Mouse (Mus musculus) hindbrain, embryonic 13.5 days (tissue): ENCODE measurements at regions not wholly inside any gene's neighbourhood (a gene's known extent, or its start where the extent isn't known, plus 50 kb on each side); places are given as distances from the start of the nearest gene placed in this dataset.

Source experiments
- ATAC-seq: fragments of 200-750 bp; cut with Nextera tagmentation; 2 replicates; pipeline ENCODE4 v1.8.0; 2017; ENCODE audit warnings: moderate TSS enrichment; ENCODE audit not compliant: low FRiP score
- H3K27ac ChIP-seq: fragments of 300-500 bp; sonication (generic); 2 replicates; pipeline ENCODE4 v1.5.1; 2015; ENCODE audit warnings: inconsistent platforms, mild to moderate bottlenecking, moderate library complexity
- H3K27me3 ChIP-seq: fragments of 300-500 bp; sonication (generic); 2 replicates; pipeline ENCODE4 v1.6.1; 2015; ENCODE audit warnings: mild to moderate bottlenecking, inconsistent platforms
- H3K36me3 ChIP-seq: fragments of 300-500 bp; sonication (generic); 2 replicates; pipeline ENCODE4 v1.6.1; 2015; ENCODE audit warnings: mild to moderate bottlenecking, inconsistent platforms
- H3K4me1 ChIP-seq: fragments of 300-500 bp; sonication (generic); replicated peaks from 2 replicates; pipeline ENCODE4 v1.6.1; 2015; ENCODE audit warnings: inconsistent platforms
- H3K4me2 ChIP-seq: fragments of 300-500 bp; sonication (generic); 2 replicates; pipeline ENCODE4 v1.6.1; 2015; ENCODE audit warnings: inconsistent platforms, mild to moderate bottlenecking, moderate library complexity
- H3K4me3 ChIP-seq: fragments of 300-500 bp; sonication (generic); 2 replicates; pipeline ENCODE4 v1.5.1; 2015; ENCODE audit warnings: mild to moderate bottlenecking, inconsistent platforms
- H3K9ac ChIP-seq: fragments of 300-500 bp; sonication (generic); 2 replicates; pipeline ENCODE4 v1.6.1; 2015; ENCODE audit warnings: mild to moderate bottlenecking, inconsistent platforms
- H3K9me3 ChIP-seq: fragments of 300-500 bp; sonication (generic); 2 replicates; pipeline ENCODE4 v1.6.1; 2016; ENCODE audit warnings: inconsistent platforms
- WGBS: fragments of 180-500 bp; shearing (Covaris S2); methylation state at CpG from one replicate; pipeline ENCODE4 v1.1.7; 2015; 5-methylcytosine and 5-hydroxymethylcytosine counted together

- H3K4me2 ChIP-seq, result no peak overlapping the region
- no peaks in the 10 kb centered on the region for H3K4me1 ChIP-seq
- no peaks in the 10 kb centered on the region for H3K27me3 ChIP-seq
- no peak for ATAC-seq
- WGBS, result 92% methylated on average over 4 of the region's 4 CpGs
- H3K9me3 ChIP-seq, result no peaks in the 10 kb centered on the region
- H3K9ac ChIP-seq, result no peak overlapping the region
- H3K4me3 ChIP-seq, result no peak overlapping the region
- no peaks in the 10 kb centered on the region for H3K36me3 ChIP-seq
- H3K27ac ChIP-seq, result no peak overlapping the region
These were observed 57.8 kb upstream of the Zfand5 start for GRCm38 (mm10) chr19:21214253-21214652.

GRCm38 (mm10) chr19:21193461-21193860 lies 78.6 kb upstream of the Zfand5 start:
- ATAC-seq, result no peak
- WGBS, result 72% methylated on average over 10 of the region's 10 CpGs

DNA sequence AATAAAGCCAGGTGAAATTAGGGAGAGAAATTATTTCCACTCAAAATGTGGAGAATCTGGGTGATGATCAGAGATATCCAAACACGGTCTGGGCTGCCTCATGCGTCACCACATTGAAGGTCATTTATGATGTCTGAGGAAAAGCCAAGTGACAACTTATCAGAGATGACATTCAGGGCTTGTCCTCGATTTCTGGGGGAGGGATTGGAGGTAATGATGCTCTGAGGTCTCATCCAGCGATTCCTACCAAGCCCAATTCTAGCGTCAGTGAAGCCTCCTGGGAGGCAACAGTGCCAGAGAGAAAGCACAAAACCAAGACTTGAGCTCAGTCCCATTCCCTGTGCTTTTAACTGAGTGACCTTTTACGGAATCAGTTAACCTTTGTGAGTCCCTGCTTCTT lies 79.5 kb upstream of the Zfand5 start:
- no peak for ATAC-seq
- 81% methylated on average over 6 of the region's 6 CpGs for WGBS
- Histone ChIP-seq H3K27ac (no peak overlapping the region), H3K4me3 (no peak overlapping the region), H3K4me1 (no peaks in the 10 kb centered on the region), H3K36me3 (no peaks in the 10 kb centered on the region), H3K9me3 (no peaks in the 10 kb centered on the region), H3K27me3 (no peaks in the 10 kb centered on the region), H3K4me2 (no peak overlapping the region), H3K9ac (no peak overlapping the region)

More at GRCm38 (mm10) chr19:21193461-21193860, 78.6 kb upstream of the Zfand5 start:
- H3K4me3 ChIP-seq, result no peak overlapping the region
- no peak overlapping the region for H3K4me2 ChIP-seq
- no peaks in the 10 kb centered on the region for H3K27me3 ChIP-seq
- no peaks in the 10 kb centered on the region for H3K9me3 ChIP-seq
- H3K4me1 ChIP-seq, result no peaks in the 10 kb centered on the region
- no peak overlapping the region for H3K27ac ChIP-seq
- no peak overlapping the region for H3K9ac ChIP-seq
- H3K36me3 ChIP-seq, result no peaks in the 10 kb centered on the region

DNA sequence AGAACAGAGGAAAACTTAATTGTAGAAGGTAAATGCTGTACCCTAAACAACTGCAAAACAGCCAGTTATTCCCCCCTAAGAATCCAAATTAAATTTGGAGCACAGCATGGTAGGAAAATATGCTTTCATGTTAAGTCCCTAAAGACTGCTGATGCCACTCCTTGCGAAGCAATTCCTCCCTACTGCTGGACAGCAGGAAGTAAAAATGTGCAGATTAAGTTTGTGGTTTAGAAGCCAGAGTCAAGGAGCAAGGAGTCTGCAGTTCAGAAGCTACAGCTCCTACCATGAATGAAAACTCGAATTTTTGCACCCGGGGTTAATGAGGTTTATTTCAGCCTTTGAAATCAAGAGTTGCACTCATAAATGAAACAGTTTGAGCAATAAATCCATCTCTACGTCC lies 82.9 kb upstream of the Zfand5 start:
- Histone ChIP-seq H3K4me3 (no peak overlapping the region), H3K27me3 (no peaks in the 10 kb centered on the region), H3K4me2 (no peak overlapping the region), H3K36me3 (no peaks in the 10 kb centered on the region), H3K9me3 (no peaks in the 10 kb centered on the region), H3K27ac (no peak overlapping the region), H3K9ac (no peak overlapping the region), H3K4me1 (no peaks in the 10 kb centered on the region)
- WGBS, result 77% methylated on average over 4 of the region's 4 CpGs
- no peak for ATAC-seq

- ATAC-seq, result no peak
- WGBS, result 91% methylated on average over 1 of the region's 1 CpGs
- Histone ChIP-seq H3K9me3 (no peaks in the 10 kb centered on the region), H3K36me3 (no peaks in the 10 kb centered on the region), H3K4me1 (no peaks in the 10 kb centered on the region), H3K4me3 (no peak overlapping the region), H3K27me3 (no peaks in the 10 kb centered on the region), H3K9ac (no peak overlapping the region), H3K4me2 (no peak overlapping the region), H3K27ac (no peak overlapping the region)
These were observed 85.4 kb upstream of the Zfand5 start for GRCm38 (mm10) chr19:21186656-21187055.

DNA sequence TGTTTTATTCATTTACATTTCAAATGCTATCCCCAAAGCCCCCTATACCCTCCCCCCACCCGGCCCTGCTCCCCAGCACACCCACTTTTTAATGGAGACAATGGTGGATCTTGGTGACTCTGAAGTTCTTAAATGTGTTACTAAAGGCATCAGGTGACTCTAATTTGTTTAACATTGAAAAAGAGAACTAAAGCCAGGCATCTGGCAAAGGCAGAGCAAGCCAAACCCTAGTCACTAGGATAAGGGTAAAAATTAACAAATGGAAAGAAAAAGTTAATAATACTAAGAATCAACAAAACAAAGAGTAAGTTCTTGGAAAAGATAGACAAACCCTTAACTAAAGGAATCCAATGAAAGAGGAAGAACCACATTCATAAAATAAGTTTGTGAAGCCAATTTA lies 86.1 kb upstream of the Zfand5 start:
- 71% methylated on average over 1 of the region's 1 CpGs for WGBS
- H3K4me3 ChIP-seq, result no peak overlapping the region

GRCm38 (mm10) chr19:21183028-21183427 lies 89.0 kb upstream of the Zfand5 start:
- Histone ChIP-seq H3K27me3 (no peaks in the 10 kb centered on the region), H3K27ac (no peak overlapping the region), H3K4me3 (no peak overlapping the region), H3K4me2 (no peak overlapping the region), H3K9ac (no peak overlapping the region), H3K4me1 (no peaks in the 10 kb centered on the region), H3K9me3 (no peaks in the 10 kb centered on the region), H3K36me3 (no peaks in the 10 kb centered on the region)
- no peak for ATAC-seq
- 68% methylated on average over 4 of the region's 4 CpGs for WGBS

More for the DNA sequence above, 86.1 kb upstream of the Zfand5 start:
- Histone ChIP-seq H3K27ac (no peak overlapping the region), H3K36me3 (no peaks in the 10 kb centered on the region), H3K4me1 (no peaks in the 10 kb centered on the region), H3K4me2 (no peak overlapping the region), H3K27me3 (no peaks in the 10 kb centered on the region), H3K9me3 (no peaks in the 10 kb centered on the region), H3K9ac (no peak overlapping the region)
- no peak for ATAC-seq

DNA sequence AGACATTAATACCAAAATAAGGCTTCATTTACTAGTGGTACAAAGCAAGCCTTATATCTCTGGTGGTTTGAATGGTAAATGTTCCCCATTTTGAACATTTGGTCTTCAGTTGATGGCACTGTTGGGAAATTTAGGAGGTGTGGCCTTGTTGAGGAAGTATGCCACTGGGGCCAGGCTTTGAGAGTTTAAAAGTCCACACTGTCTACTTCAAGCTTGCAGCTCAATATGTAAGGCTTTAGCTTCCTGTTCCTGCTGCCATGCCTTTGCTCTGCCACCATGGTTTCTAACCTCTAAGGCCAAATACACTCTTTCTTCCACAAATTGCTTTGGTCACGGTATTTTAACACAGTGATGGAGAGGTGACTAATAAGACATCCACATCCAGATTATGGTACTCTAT lies 92.2 kb upstream of the Zfand5 start:
- no peak overlapping the region for H3K4me3 ChIP-seq
- ATAC-seq, result no peak

GRCm38 (mm10) chr19:21175426-21175831 lies 96.6 kb upstream of the Zfand5 start:
- H3K27ac ChIP-seq, result no peak overlapping the region
- no peak overlapping the region for H3K4me3 ChIP-seq
- WGBS, result 80% methylated on average over 3 of the region's 3 CpGs
- H3K4me1 ChIP-seq, result peaks cover 9% of the 10 kb centered on the region
- H3K27me3 ChIP-seq, result no peaks in the 10 kb centered on the region
- H3K36me3 ChIP-seq, result no peaks in the 10 kb centered on the region
- H3K9ac ChIP-seq, result no peak overlapping the region
- ATAC-seq, result no peak
- no peak overlapping the region for H3K4me2 ChIP-seq
- no peaks in the 10 kb centered on the region for H3K9me3 ChIP-seq

More for the DNA sequence above, 92.2 kb upstream of the Zfand5 start:
- 90% methylated on average over 1 of the region's 1 CpGs for WGBS
- no peak overlapping the region for H3K27ac ChIP-seq
- H3K4me2 ChIP-seq, result no peak overlapping the region
- H3K9ac ChIP-seq, result no peak overlapping the region
- H3K4me1 ChIP-seq, result peaks cover 4% of the 10 kb centered on the region
- no peaks in the 10 kb centered on the region for H3K27me3 ChIP-seq
- H3K9me3 ChIP-seq, result no peaks in the 10 kb centered on the region
- no peaks in the 10 kb centered on the region for H3K36me3 ChIP-seq

DNA sequence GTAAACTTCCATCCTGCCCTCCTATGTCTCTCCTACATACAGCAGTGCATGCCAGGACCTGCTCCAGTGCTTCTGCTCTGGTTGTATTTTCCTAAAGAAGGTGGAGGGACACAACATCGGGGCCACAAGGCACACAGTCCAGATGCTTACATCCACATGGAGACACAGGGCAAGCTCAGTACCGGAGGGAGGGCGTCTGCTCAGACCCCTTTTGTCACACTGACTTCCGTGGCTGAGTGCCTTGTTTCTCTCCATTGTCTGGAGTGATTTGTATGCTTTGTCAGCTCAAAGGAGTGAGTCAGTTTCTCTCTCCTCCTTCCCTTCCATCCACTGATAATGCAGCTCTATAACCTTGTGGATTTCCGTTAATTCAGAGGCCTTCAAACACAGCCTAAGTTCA lies 97.4 kb upstream of the Zfand5 start:
- ATAC-seq, result no peak
- WGBS, result 21% methylated on average over 5 of the region's 5 CpGs
- no peak overlapping the region for H3K4me3 ChIP-seq

GRCm38 (mm10) chr19:21173896-21174483 lies 98.1 kb upstream of the Zfand5 start:
- no peak for ATAC-seq
- Histone ChIP-seq H3K4me1 (peaks cover 9% of the 10 kb centered on the region), H3K9ac (no peak overlapping the region), H3K27ac (no peak overlapping the region), H3K36me3 (no peaks in the 10 kb centered on the region), H3K4me3 (no peak overlapping the region), H3K4me2 (no peak overlapping the region), H3K27me3 (no peaks in the 10 kb centered on the region), H3K9me3 (no peaks in the 10 kb centered on the region)
- WGBS, result 62% methylated on average over 5 of the region's 5 CpGs

More for the DNA sequence above, 97.4 kb upstream of the Zfand5 start:
- no peak overlapping the region for H3K9ac ChIP-seq
- H3K27me3 ChIP-seq, result no peaks in the 10 kb centered on the region
- H3K9me3 ChIP-seq, result no peaks in the 10 kb centered on the region
- H3K4me1 ChIP-seq, result peaks cover 9% of the 10 kb centered on the region
- no peak overlapping the region for H3K4me2 ChIP-seq
- no peaks in the 10 kb centered on the region for H3K36me3 ChIP-seq
- H3K27ac ChIP-seq, result no peak overlapping the region

DNA sequence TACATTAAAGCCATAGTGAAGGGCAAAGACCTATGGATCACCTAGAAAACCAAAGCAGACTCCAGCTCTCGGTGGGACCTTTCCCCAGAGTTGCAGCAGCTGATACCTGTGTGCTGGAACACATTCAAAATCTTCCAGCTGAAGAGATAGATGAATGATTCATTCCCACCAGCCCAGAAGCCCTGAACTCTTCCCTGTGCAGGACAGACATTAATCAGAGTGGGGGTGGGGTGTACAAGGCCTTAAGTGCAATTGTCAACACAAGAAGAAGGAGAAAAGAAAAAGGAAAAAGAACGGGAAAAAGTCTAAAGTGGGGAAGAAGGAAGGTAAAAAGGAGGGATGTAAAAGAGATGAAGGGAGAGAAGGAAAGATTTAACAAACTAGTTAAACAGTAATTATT lies 100.9 kb upstream of the Zfand5 start:
- Histone ChIP-seq H3K27me3 (no peaks in the 10 kb centered on the region), H3K4me3 (no peak overlapping the region), H3K9ac (no peak overlapping the region), H3K27ac (no peak overlapping the region), H3K4me2 (no peak overlapping the region), H3K9me3 (no peaks in the 10 kb centered on the region), H3K4me1 (peaks cover 23% of the 10 kb centered on the region), H3K36me3 (no peaks in the 10 kb centered on the region)
- WGBS, result 57% methylated on average over 2 of the region's 2 CpGs
- ATAC-seq, result no peak

DNA sequence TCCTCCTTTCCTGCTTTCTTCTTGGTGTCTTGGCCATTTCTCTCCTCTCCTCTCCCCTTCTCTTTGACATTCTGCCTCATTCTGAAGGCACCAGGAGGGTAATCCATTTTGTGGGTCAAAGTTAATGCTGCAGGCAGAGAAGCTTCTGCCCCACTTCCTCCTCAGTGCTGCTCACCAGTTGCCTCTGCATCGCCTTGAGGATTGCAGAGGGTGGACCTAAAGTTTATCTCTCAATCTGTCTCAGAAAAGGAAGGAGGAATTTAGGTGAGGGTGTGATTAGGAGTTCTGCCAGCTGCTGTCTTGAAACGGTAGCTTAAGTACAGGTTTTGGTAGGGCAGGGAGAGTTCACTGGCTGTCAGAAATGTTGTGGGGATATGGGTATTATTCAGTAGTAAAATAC lies 101.3 kb upstream of the Zfand5 start:
- no peaks in the 10 kb centered on the region for H3K36me3 ChIP-seq
- H3K4me1 ChIP-seq, result peaks cover 28% of the 10 kb centered on the region
- no peak overlapping the region for H3K4me2 ChIP-seq
- WGBS, result 61% methylated on average over 2 of the region's 2 CpGs
- no peak for ATAC-seq
- H3K27ac ChIP-seq, result no peak overlapping the region
- no peaks in the 10 kb centered on the region for H3K27me3 ChIP-seq
- H3K4me3 ChIP-seq, result no peak overlapping the region
- H3K9me3 ChIP-seq, result no peaks in the 10 kb centered on the region
- no peak overlapping the region for H3K9ac ChIP-seq
